Mouse (Mus musculus) 3T3-L1 (cell line): Measurements from ENCODE around the gene Lce1k.
"Not testable (repeated sequence)": the region's sequence is repeated elsewhere in the genome, so short reads cannot be mapped to it uniquely, and the experiment has no call there.

ENCODE experiments used
- DNase-seq: peaks from one replicate; pipeline ENCODE4 v3.0.0-alpha.2; 2015; ENCODE audit warnings: low read depth, low spot score

Lce1k gene

DNA sequence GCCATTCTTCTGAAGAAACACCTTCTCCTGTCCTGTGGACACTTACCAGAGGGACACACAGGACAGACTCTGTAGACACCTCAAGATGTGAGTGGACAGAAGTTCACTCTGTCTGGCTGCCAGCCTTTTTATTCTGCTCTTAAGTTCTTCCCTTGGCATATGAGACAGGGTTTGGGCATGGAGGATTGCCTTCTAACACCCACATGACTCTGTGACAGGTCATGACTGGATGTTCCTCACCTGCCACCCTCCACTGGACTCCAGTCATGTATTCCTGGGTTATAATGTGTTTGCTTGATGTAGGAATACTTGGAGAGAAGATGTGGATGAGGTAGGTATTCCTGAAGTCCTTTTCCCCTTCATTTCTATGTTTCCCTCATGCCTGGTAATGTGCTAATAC lies at the start of gene Lce1k:
Lce1k (minus strand) TSS at position 101 of the 400 bp plus-strand sequence.
- DNase-seq, result no peak

DNA sequence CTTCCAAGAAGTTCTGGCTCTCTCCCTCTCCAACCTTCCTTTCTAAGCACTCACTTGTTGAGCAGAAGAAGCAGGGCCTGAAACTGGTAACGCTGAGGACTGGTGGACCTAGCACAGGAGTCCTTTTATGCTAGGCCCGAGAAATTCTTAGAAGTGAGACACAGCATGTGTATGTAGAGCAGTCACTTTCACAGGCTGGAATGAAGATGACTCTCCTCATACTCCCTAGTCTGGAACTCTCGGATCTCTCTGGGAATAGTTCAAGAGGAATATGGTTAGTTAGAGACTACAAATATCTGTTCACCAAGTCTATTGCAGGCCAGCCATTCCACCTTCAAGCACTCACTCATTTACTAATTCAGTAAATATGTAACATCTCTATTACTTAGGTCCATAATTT lies 43.5 kb upstream of the Lce1k start, which contains the start of gene Lce1l:
Lce1l (minus strand) TSS at position 101 of the 400 bp plus-strand sequence.
- DNase-seq, result no peak

DNA sequence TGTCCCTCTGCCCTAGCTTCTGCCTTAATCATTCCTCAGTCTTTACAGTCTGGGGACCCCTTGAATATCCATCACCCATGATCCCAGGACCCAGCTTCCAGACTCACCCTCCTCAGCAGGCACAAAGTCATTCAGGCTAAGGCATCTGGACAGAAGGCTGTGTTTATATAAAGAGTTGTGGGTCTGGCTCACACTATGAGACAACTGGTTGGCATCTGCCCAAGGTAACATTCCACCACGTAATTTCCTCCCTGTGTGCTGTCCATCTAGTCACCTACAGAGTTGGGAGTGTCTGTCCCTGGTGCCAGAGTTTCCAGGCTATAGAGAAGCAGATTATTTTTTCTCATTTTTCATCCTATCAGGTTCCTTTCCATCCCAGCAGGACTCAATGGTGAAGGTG lies 19.4 kb upstream of the Lce1k start, which contains the start of gene Kprp:
Kprp (minus strand) TSS at position 140 of the 400 bp plus-strand sequence.
- DNase-seq, result peak; percentile 77

DNA sequence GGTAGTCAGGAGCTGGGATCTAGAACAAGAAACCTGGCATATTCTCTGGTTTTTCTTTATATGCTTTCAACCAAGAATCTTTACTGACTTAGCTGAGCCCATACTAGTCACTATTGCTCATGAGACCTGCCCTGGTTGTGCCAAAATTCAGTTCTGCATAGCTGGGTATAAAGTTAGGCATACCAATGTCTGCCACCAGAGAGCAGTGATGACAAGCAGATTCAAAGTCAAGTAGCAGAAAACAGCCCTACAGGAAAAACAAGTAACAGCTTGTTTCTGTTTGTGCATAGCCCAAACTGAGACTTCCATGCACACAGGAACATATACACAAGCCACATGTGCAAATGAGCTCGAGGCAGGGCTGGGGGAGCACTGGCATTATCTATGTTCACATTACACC lies 18.1 kb upstream of the Lce1k start:
- DNase-seq, result peak; percentile 62

DNA sequence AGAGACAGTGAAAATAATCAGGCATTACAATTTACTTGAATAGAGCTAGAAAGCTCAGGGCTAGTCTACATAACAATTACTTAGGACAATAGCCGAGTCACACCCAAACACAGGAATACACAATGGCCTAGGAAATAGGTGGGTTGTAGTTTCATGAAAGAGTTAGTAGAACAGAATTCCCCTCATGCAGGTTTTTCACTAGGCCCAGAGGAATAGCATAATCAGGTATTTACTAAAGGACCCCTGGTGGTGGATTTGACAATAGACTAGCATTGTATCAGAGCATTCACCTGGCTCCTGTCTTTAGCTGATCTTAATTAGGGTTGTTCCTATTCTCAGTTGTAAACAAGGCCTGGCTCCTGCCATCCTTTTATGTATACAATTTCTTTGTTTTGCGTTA lies 8.3 kb upstream of the Lce1k start:
- DNase-seq, result not testable (repeated sequence)

DNA sequence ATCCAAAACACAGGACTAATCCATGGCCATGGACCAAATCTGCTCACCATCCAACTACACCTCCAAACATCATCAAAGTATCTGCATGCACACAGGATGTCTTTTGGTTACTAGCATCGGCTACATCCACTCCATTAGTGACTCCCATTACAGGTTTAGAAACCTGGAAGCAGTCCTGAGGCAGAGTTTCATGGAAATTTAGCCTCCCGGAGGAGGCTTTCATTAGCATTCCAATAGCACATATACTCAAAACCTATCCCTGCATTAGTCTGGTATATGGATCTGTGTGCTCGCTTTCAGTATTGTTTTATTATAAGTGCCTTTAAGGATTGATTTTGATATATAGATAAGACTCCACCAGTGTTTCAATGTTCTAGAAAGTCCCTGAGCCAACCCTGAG lies 7.9 kb upstream of the Lce1k start:
- DNase-seq, result no peak

DNA sequence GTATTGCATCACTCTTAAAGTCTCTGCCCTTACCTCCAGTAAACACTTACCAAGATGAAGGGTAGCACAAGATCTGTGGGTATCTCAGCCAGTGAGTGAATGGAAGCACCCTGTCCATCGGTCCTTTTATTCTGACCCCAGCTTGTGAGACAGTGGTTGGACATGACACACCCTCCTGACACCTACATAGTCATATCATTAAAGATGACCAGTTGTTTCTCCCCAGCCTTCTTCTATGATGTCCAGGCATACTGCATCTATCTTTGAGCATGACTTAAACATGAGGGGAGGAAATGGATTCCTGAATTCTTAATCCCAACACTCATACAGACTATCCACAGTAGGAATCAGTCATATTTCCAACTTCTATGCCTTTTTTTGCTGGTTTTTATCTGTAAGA lies 17.3 kb downstream of the Lce1k start, which contains the start of gene Lce1j:
Lce1j (minus strand) TSS at position 101 of the 400 bp plus-strand sequence.
- DNase-seq, result no peak

DNA sequence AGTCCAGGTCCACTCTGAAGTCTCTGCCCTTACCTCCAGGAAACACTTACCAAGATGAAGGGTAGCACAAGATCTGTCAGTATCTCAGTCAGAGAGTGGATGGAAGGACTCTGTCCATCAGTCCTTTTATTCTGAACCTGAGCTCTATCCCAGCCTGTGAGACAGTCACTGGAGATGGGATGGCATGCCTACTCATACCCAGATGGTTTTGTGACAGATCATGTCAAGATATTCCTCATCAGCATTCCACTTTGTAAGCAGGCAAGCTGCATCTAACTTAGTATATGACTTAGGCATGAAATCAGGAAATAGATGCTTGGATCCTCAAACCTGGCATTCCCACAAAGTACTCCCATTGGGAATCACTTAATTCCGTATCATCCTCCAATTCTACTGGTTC lies 28.9 kb downstream of the Lce1k start, which contains the start of gene Lce1i:
Lce1i (minus strand) TSS at position 101 of the 400 bp plus-strand sequence.
- DNase-seq, result no peak

DNA sequence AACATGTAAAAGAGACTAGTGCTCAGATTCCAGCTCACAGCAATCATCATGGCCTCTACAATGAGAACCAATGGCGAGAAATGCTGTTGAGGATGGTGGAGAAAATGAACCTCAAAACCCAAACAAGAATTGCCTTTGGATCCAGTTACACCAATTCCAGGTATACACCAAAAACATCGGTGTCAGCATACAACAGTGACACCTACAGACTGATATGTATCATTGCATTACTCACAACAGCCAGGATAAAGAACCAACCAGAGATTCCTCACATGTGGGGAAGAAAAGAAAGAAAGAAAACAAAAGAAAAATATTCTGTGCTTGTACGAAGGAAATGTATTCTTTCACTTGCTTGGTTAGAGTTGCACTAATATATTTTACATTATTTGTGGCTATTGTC lies 36.1 kb downstream of the Lce1k start:
- DNase-seq, result peak; percentile 53

DNA sequence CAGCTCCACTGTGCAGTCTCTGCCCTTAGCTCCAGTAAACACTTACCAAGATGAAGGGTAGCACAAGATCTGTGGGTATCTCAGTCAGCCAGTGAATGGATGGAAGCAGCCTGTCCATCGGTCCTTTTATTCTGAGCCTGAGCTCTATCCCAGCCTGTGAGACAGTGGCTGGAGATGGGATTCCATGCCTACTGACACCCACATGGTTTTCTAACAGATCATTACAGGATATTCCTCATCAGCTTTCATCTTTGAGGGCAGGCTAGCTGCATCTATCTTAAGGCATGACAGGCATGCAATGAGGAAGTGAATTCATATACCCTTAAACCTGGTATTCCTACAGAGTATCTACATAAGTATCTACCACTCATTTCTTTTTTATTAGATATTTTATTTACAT lies 42.7 kb downstream of the Lce1k start, which contains the start of gene Lce1h:
Lce1h (minus strand) TSS at position 101 of the 400 bp plus-strand sequence.
- no peak for DNase-seq
